Mouse (Mus musculus) gastrocnemius, adult 8-10 months (tissue): ENCODE data around the gene Nfe2l1. TPM values are rescaled to one million over a fixed set of nuclear protein-coding genes. Genes with fewer than 3 reads are reported as not detected.

Experiments
- DNase-seq, 2 experiments: peaks; one replicate each; pipeline ENCODE4 v3.0.0; 2022; ENCODE audit warnings: low spot score in 2 of 2
- total RNA-seq, 4 experiments: library from RNA; stranded (reverse); gene quantifications; 2 replicates each; pipeline ENCODE4 v1.2.4; 2022

Nfe2l1 gene
- total RNA-seq, 4 experiments from 2014 or later: 479 to 603 (median 495) TPM

GRCm38 (mm10) chr11:96847240-96847639 is 17.5 kb upstream of the Nfe2l1 start:
- no peak for DNase-seq

GRCm38 (mm10) chr11:96843627-96844026 is 13.9 kb upstream of the Nfe2l1 start:
- DNase-seq: no peak

GRCm38 (mm10) chr11:96840290-96840689 is 10.5 kb upstream of the Nfe2l1 start:
- no peak for DNase-seq

- no peak for DNase-seq
Measured at GRCm38 (mm10) chr11:96839877-96840276, 10.1 kb upstream of the Nfe2l1 start.

- no peak for DNase-seq
Measured at GRCm38 (mm10) chr11:96839428-96839827, 9.7 kb upstream of the Nfe2l1 start.

- no peak for DNase-seq
Measured at GRCm38 (mm10) chr11:96838341-96838740, 8.6 kb upstream of the Nfe2l1 start.

GRCm38 (mm10) chr11:96837298-96837697 is 7.5 kb upstream of the Nfe2l1 start:
- DNase-seq: peak in 1 of 2 experiments; percentile 38

- DNase-seq: no peak
Measured at GRCm38 (mm10) chr11:96834127-96834526, 4.4 kb upstream of the Nfe2l1 start.

GRCm38 (mm10) chr11:96832973-96833372 is 3.2 kb upstream of the Nfe2l1 start:
- no peak for DNase-seq

- no peak for DNase-seq
Measured at GRCm38 (mm10) chr11:96832541-96832940, 2.8 kb upstream of the Nfe2l1 start.

GRCm38 (mm10) chr11:96831516-96831915 is 1.7 kb upstream of the Nfe2l1 start:
- no peak for DNase-seq

- no peak for DNase-seq
Measured at GRCm38 (mm10) chr11:96830539-96831216, 910 bp upstream of the Nfe2l1 start.

GRCm38 (mm10) chr11:96829403-96829812 is 360 bp downstream of the Nfe2l1 start:
- peak; percentile 80 to 83 for DNase-seq

- DNase-seq: no peak
Measured at GRCm38 (mm10) chr11:96828881-96829280, 887 bp downstream of the Nfe2l1 start.

- no peak for DNase-seq
Measured at GRCm38 (mm10) chr11:96827917-96828316, 1.9 kb downstream of the Nfe2l1 start.

- peak in 1 of 2 experiments; percentile 31 for DNase-seq
Measured at GRCm38 (mm10) chr11:96827062-96827581, 2.6 kb downstream of the Nfe2l1 start.

GRCm38 (mm10) chr11:96826481-96826880 is 3.3 kb downstream of the Nfe2l1 start:
- DNase-seq: peak in 1 of 2 experiments; percentile 24

- DNase-seq: peak; percentile 85 to 88
Measured at GRCm38 (mm10) chr11:96824783-96825495, 4.8 kb downstream of the Nfe2l1 start.

- DNase-seq: peak; percentile 80 to 90
Measured at GRCm38 (mm10) chr11:96823880-96824782, 5.6 kb downstream of the Nfe2l1 start.

GRCm38 (mm10) chr11:96823471-96823837 is 6.3 kb downstream of the Nfe2l1 start:
- peak in 1 of 2 experiments; percentile 24 for DNase-seq

GRCm38 (mm10) chr11:96822675-96823470 is 6.9 kb downstream of the Nfe2l1 start:
- no peak for DNase-seq
